Mouse (Mus musculus) ovary, postnatal 10 days (tissue): ENCODE data around the gene Fmo2.

Source experiments
- DNase-seq: peaks from one replicate; pipeline ENCODE4 v3.0.0; 2022; ENCODE audit warnings: low spot score

Gene Fmo2

GRCm38 (mm10) chr1:162847554-162847953, 51.0 kb downstream of the Fmo2 start:
- no peak for DNase-seq

GRCm38 (mm10) chr1:162840211-162840610, 58.3 kb downstream of the Fmo2 start:
- DNase-seq, result no peak

- DNase-seq, result no peak
Measured at GRCm38 (mm10) chr1:162838976-162839375, 59.5 kb downstream of the Fmo2 start.

- no peak for DNase-seq
Measured at GRCm38 (mm10) chr1:162834342-162834741, 64.2 kb downstream of the Fmo2 start.

- DNase-seq, result no peak
Measured at GRCm38 (mm10) chr1:162832574-162832953, 66.0 kb downstream of the Fmo2 start.

GRCm38 (mm10) chr1:162831838-162832573, 66.5 kb downstream of the Fmo2 start:
- DNase-seq, result no peak
